Mouse (Mus musculus): ENCODE data around the gene Dock8.

The Dock8 gene

GRCm38 (mm10) chr19:25062857-25063240 lies 63.5 kb downstream of the Dock8 start:
- DNase-seq, result no peak

- DNase-seq, result no peak
These were observed 66.9 kb downstream of the Dock8 start for GRCm38 (mm10) chr19:25066229-25066628.

- DNase-seq, result no peak
These were observed 69.2 kb downstream of the Dock8 start for GRCm38 (mm10) chr19:25068518-25068917.

- DNase-seq, result no peak
These were observed 73.2 kb downstream of the Dock8 start for GRCm38 (mm10) chr19:25072521-25072920.

- DNase-seq, result peak; percentile 49
These were observed 75.4 kb downstream of the Dock8 start for GRCm38 (mm10) chr19:25074741-25075140.

- DNase-seq, result peak; percentile 48
These were observed 78.3 kb downstream of the Dock8 start for GRCm38 (mm10) chr19:25077636-25078035.

- no peak for DNase-seq
These were observed 78.8 kb downstream of the Dock8 start for GRCm38 (mm10) chr19:25078130-25078529.

- no peak for DNase-seq
These were observed 80.8 kb downstream of the Dock8 start for GRCm38 (mm10) chr19:25080166-25080565.

GRCm38 (mm10) chr19:25082839-25083238 lies 83.5 kb downstream of the Dock8 start:
- DNase-seq, result no peak

GRCm38 (mm10) chr19:25087181-25087580 lies 87.8 kb downstream of the Dock8 start:
- DNase-seq, result no peak

- DNase-seq, result no peak
These were observed 90.4 kb downstream of the Dock8 start for GRCm38 (mm10) chr19:25089746-25090145.

- DNase-seq, result no peak
These were observed 95.8 kb downstream of the Dock8 start for GRCm38 (mm10) chr19:25095135-25095534.

- DNase-seq, result peak; percentile 14
These were observed 97.0 kb downstream of the Dock8 start for GRCm38 (mm10) chr19:25096316-25096715.

GRCm38 (mm10) chr19:25096986-25097385 lies 97.7 kb downstream of the Dock8 start:
- peak; percentile 59 for DNase-seq

- DNase-seq, result no peak
These were observed 98.2 kb downstream of the Dock8 start for GRCm38 (mm10) chr19:25097506-25097905.

GRCm38 (mm10) chr19:25097951-25098350 lies 98.6 kb downstream of the Dock8 start:
- no peak for DNase-seq

GRCm38 (mm10) chr19:25098941-25099340 lies 99.6 kb downstream of the Dock8 start:
- no peak for DNase-seq

GRCm38 (mm10) chr19:25105682-25106081 lies 106.3 kb downstream of the Dock8 start:
- DNase-seq, result no peak

GRCm38 (mm10) chr19:25106315-25106714 lies 107.0 kb downstream of the Dock8 start:
- DNase-seq, result no peak

- DNase-seq, result peak; percentile 20
These were observed 108.1 kb downstream of the Dock8 start for GRCm38 (mm10) chr19:25107417-25107816.

- DNase-seq, result no peak
These were observed 112.4 kb downstream of the Dock8 start for GRCm38 (mm10) chr19:25111591-25112233.

GRCm38 (mm10) chr19:25116981-25117380 lies 117.6 kb downstream of the Dock8 start:
- no peak for DNase-seq

- no peak for DNase-seq
These were observed 123.1 kb downstream of the Dock8 start for GRCm38 (mm10) chr19:25122417-25122816.

- DNase-seq, result peak; percentile 18
These were observed 123.7 kb downstream of the Dock8 start for GRCm38 (mm10) chr19:25123031-25123430.

- DNase-seq, result no peak
These were observed 124.1 kb downstream of the Dock8 start for GRCm38 (mm10) chr19:25123461-25123860.

Measured in lung, postnatal 14 days (tissue).